Mouse (Mus musculus): ENCODE results near the gene Gpr22. TPM values are rescaled to one million over a fixed set of nuclear protein-coding genes. Genes with fewer than 3 reads are reported as not detected.

The Gpr22 gene
- polyA plus RNA-seq, 1 experiment from 2014 or later = 19.7 TPM

- Histone ChIP-seq H3K9ac (no peak overlapping the region), H3K27me3 (ENCODE audit: control insufficient read depth, insufficient read depth, low read length) (no peaks in the 10 kb centered on the region), H3K4me1 (replicated peaks; ENCODE audit: control insufficient read depth, insufficient read depth, low read length) (0 out of 2 replicates have a peak, but pooled peaks cover 4% of the 10 kb centered on the region), H3K27ac (no peak overlapping the region), H3K4me3 (replicated peaks; ENCODE audit: low read length) (no peak overlapping the region), H3K36me3 (replicated peaks; ENCODE audit: control insufficient read depth, insufficient read depth) (no peaks in the 10 kb centered on the region), H3K4me2 (replicated peaks) (no peak overlapping the region), H3K9me3 (ENCODE audit: control insufficient read depth, low read length) (no peaks in the 10 kb centered on the region)
- WGBS = 87% methylated on average over 3 of the region's 3 CpGs
- no peak for DNase-seq (ENCODE audit: low spot score)
- ATAC-seq (ENCODE audit: low FRiP score) = no peak
Measured at GRCm38 (mm10) chr12:31724576-31724975, 10.8 kb upstream of the Gpr22 start.

DNA sequence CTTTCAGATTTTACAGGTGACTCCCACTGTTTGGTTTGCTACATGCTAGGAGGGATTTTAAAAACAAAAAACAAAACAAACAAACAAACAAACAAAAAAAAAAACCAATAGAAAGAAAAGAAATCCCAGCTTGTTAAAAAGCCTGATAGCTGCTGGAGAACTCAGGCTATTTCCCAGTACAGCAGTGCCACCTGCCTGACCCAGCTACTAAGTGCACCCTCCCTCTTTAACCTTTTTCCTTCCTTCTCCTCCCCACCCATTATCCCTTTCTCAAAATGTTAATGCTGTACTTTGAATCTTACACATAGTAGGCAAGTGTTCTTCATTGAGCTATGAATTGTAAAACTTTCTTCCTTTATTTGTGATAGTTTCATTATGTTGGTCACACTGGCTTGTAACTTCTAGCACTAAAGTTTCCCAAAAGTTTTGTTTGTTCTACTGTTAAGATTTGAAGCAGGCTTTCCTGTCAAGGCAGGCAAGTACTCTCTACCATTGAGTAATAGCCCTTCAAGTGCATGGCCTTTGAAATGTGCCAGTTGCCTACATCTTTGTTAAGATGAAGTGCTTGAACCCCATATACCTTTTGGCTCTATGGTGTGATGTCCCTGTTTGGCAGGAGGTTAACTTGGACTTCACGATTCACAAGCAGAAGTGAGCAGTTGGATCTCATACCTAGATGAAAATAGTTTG lies 6.0 kb upstream of the Gpr22 start:
- H3K4me1 ChIP-seq (replicated peaks; ENCODE audit: control insufficient read depth, insufficient read depth, low read length) = 0 out of 2 replicates have a peak, but pooled peaks cover 4% of the 10 kb centered on the region
- WGBS = 90% methylated on average over 1 of the region's 1 CpGs
- H3K9ac ChIP-seq = no peak overlapping the region
- no peak for DNase-seq (ENCODE audit: low spot score)
- H3K9me3 ChIP-seq (ENCODE audit: control insufficient read depth, low read length) = no peaks in the 10 kb centered on the region
- H3K27ac ChIP-seq = no peak overlapping the region
- no peaks in the 10 kb centered on the region for H3K36me3 ChIP-seq (replicated peaks; ENCODE audit: control insufficient read depth, insufficient read depth)
- H3K4me2 ChIP-seq (replicated peaks) = no peak overlapping the region
- H3K4me3 ChIP-seq (replicated peaks; ENCODE audit: low read length) = no peak overlapping the region
- no peaks in the 10 kb centered on the region for H3K27me3 ChIP-seq (ENCODE audit: control insufficient read depth, insufficient read depth, low read length)
- no peak for ATAC-seq (ENCODE audit: low FRiP score)

DNA sequence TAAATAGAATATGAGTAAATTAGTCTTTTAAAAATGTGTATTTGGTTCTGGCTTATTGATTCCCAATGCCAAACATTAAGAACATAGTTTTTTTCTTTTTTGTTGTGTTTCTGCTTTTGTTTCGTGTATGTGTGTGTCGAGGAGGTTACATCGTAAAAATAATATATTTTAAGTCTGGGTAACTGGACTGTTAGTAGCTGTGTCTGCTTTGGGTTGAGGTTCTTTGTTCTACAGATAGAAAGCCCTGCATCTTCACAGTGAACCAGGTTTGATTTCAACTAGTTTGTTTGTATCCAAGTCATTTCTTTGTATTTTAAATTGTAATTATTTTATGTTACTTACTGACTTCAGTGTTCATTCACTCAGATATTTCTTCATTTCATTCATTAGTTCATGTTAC lies 323 bp upstream of the Gpr22 start:
- DNase-seq (ENCODE audit: low spot score) (no peak), ATAC-seq (ENCODE audit: low FRiP score) (no peak)
- Histone ChIP-seq H3K4me2 (replicated peaks) (peak overlapping the region; percentile 74), H3K9me3 (ENCODE audit: control insufficient read depth, low read length) (no peaks in the 10 kb centered on the region), H3K27me3 (ENCODE audit: control insufficient read depth, insufficient read depth, low read length) (no peaks in the 10 kb centered on the region), H3K36me3 (replicated peaks; ENCODE audit: control insufficient read depth, insufficient read depth) (peaks cover 5% of the 10 kb centered on the region; the same call in 1 of the 2 replicates), H3K9ac (peak overlapping the region; percentile 84), H3K4me3 (replicated peaks; ENCODE audit: low read length) (peak overlapping the region; percentile 56), H3K27ac (peak overlapping the region; percentile 93), H3K4me1 (replicated peaks; ENCODE audit: control insufficient read depth, insufficient read depth, low read length) (peaks cover 16% of the 10 kb centered on the region; the same call in 1 of the 2 replicates)
- WGBS = 73% methylated on average over 3 of the region's 3 CpGs

GRCm38 (mm10) chr12:31712727-31713126 lies 1.0 kb downstream of the Gpr22 start:
- ATAC-seq (ENCODE audit: low FRiP score) (no peak), DNase-seq (ENCODE audit: low spot score) (peak; percentile 40)
- 50% methylated on average over 4 of the region's 4 CpGs for WGBS
- no peaks in the 10 kb centered on the region for H3K9me3 ChIP-seq (ENCODE audit: control insufficient read depth, low read length)
- peaks cover 10% of the 10 kb centered on the region; the same call in 1 of the 2 replicates for H3K36me3 ChIP-seq (replicated peaks; ENCODE audit: control insufficient read depth, insufficient read depth)
- H3K4me3 ChIP-seq (replicated peaks; ENCODE audit: low read length) = peak overlapping the region; percentile 56
- no peaks in the 10 kb centered on the region for H3K27me3 ChIP-seq (ENCODE audit: control insufficient read depth, insufficient read depth, low read length)
- H3K4me1 ChIP-seq (replicated peaks; ENCODE audit: control insufficient read depth, insufficient read depth, low read length) = peaks cover 21% of the 10 kb centered on the region; the same call in 1 of the 2 replicates
- peak overlapping the region; percentile 84 for H3K27ac ChIP-seq
- H3K4me2 ChIP-seq (replicated peaks) = peak overlapping the region; percentile 74
- H3K9ac ChIP-seq = peak overlapping the region; percentile 67

DNA sequence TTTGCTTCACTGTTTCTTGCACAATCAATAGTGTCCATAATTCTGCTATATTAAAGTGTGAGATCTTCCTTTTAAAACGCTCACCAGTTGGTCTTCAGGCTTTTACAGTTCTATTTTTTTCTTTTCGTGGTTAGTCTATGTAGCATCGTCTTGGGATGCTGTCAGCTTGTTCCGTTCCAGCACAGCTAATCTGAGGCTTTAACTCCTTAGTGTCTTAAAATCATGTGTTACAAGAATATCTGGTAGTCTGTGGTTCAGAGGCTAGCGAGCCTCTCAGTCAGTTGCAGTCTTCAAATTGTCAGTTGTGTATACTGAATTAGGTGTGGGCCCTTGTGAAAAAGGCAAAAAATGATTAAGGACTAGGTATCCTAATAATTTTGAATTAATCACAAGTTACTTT lies 1.5 kb downstream of the Gpr22 start:
- Histone ChIP-seq H3K9ac (peak overlapping the region; percentile 67), H3K36me3 (replicated peaks; ENCODE audit: control insufficient read depth, insufficient read depth) (peaks cover 10% of the 10 kb centered on the region; the same call in 1 of the 2 replicates), H3K4me2 (replicated peaks) (peak overlapping the region; percentile 74), H3K27ac (peak overlapping the region; percentile 84), H3K4me3 (replicated peaks; ENCODE audit: low read length) (peak overlapping the region; percentile 56), H3K4me1 (replicated peaks; ENCODE audit: control insufficient read depth, insufficient read depth, low read length) (peaks cover 21% of the 10 kb centered on the region; the same call in 1 of the 2 replicates), H3K27me3 (ENCODE audit: control insufficient read depth, insufficient read depth, low read length) (no peaks in the 10 kb centered on the region), H3K9me3 (ENCODE audit: control insufficient read depth, low read length) (no peaks in the 10 kb centered on the region)
- peak; percentile 66 for DNase-seq (ENCODE audit: low spot score)
- 0 out of 2 replicates have a peak, but pooled peaks have one; percentile 54 for ATAC-seq (ENCODE audit: low FRiP score)
- WGBS = 20% methylated on average over 5 of the region's 5 CpGs

DNA sequence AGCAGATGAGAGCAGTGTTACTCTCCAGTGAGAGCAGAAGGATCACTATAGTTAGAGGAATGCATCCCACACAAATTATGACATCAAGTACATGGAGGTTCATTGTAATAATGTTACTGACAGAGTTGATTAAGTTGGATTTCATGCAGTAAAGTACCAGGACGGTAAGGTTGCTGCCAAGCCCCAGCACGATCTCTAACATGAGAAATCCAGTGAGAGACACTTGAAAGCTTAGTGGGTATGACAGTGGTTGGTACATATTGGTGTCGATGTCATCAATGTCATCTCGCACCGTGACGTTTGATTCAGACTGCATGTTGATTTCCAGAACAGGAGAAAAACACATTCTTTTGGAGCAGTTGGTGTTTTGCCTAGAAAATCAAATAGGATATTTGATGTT lies 4.1 kb downstream of the Gpr22 start:
- H3K36me3 ChIP-seq (replicated peaks; ENCODE audit: control insufficient read depth, insufficient read depth) = peaks cover 10% of the 10 kb centered on the region; the same call in 1 of the 2 replicates
- ATAC-seq (ENCODE audit: low FRiP score) (no peak), DNase-seq (ENCODE audit: low spot score) (no peak)
- 64% methylated on average over 6 of the region's 6 CpGs for WGBS
- no peaks in the 10 kb centered on the region for H3K9me3 ChIP-seq (ENCODE audit: control insufficient read depth, low read length)
- H3K4me1 ChIP-seq (replicated peaks; ENCODE audit: control insufficient read depth, insufficient read depth, low read length) = peaks cover 21% of the 10 kb centered on the region; the same call in 1 of the 2 replicates
- no peaks in the 10 kb centered on the region for H3K27me3 ChIP-seq (ENCODE audit: control insufficient read depth, insufficient read depth, low read length)
- H3K27ac ChIP-seq = no peak overlapping the region
- H3K9ac ChIP-seq = no peak overlapping the region
- peak overlapping the region; percentile 27 for H3K4me3 ChIP-seq (replicated peaks; ENCODE audit: low read length)
- H3K4me2 ChIP-seq (replicated peaks) = peak overlapping the region; percentile 65

- Histone ChIP-seq H3K4me3 (replicated peaks; ENCODE audit: low read length) (no peak overlapping the region), H3K27ac (no peak overlapping the region), H3K4me2 (replicated peaks) (no peak overlapping the region), H3K36me3 (replicated peaks; ENCODE audit: control insufficient read depth, insufficient read depth) (peaks cover 10% of the 10 kb centered on the region; the same call in 1 of the 2 replicates), H3K27me3 (ENCODE audit: control insufficient read depth, insufficient read depth, low read length) (no peaks in the 10 kb centered on the region), H3K9me3 (ENCODE audit: control insufficient read depth, low read length) (no peaks in the 10 kb centered on the region), H3K4me1 (replicated peaks; ENCODE audit: control insufficient read depth, insufficient read depth, low read length) (peaks cover 21% of the 10 kb centered on the region; the same call in 1 of the 2 replicates), H3K9ac (no peak overlapping the region)
- 89% methylated on average over 1 of the region's 1 CpGs for WGBS
- ATAC-seq (ENCODE audit: low FRiP score) = no peak
- no peak for DNase-seq (ENCODE audit: low spot score)
Measured at GRCm38 (mm10) chr12:31707531-31707930, 6.2 kb downstream of the Gpr22 start.

DNA sequence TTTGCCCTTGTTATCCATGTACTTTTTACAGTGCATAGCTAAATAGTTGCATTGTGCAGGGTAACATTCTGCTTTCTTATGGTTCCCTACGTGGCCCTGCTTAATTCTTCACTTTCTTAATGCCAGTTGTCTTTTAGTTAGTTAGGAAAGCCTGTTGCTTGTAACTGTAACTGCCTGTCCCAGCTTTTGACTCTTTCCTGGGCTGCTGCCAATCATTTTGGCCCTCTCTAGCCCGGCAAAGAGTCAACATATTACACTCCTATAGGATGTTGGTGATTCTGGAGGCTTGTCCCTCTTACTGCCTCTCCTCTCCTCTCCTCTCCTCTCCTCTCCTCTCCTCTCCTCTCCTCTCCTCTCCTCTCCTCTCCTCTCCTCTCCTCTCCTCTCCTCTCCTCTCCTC lies 7.6 kb downstream of the Gpr22 start:
- Histone ChIP-seq H3K9me3 (ENCODE audit: control insufficient read depth, low read length) (no peaks in the 10 kb centered on the region), H3K27me3 (ENCODE audit: control insufficient read depth, insufficient read depth, low read length) (no peaks in the 10 kb centered on the region), H3K4me3 (replicated peaks; ENCODE audit: low read length) (no peak overlapping the region), H3K27ac (no peak overlapping the region), H3K36me3 (replicated peaks; ENCODE audit: control insufficient read depth, insufficient read depth) (peaks cover 10% of the 10 kb centered on the region; the same call in 1 of the 2 replicates), H3K4me1 (replicated peaks; ENCODE audit: control insufficient read depth, insufficient read depth, low read length) (peaks cover 21% of the 10 kb centered on the region; the same call in 1 of the 2 replicates), H3K9ac (no peak overlapping the region), H3K4me2 (replicated peaks) (no peak overlapping the region)
- ATAC-seq (ENCODE audit: low FRiP score) (no peak), DNase-seq (ENCODE audit: low spot score) (no peak)
- 65% methylated on average over 2 of the region's 2 CpGs for WGBS

- no peak for DNase-seq (ENCODE audit: low spot score)
- Histone ChIP-seq H3K4me1 (replicated peaks; ENCODE audit: control insufficient read depth, insufficient read depth, low read length) (peaks cover 3% of the 10 kb centered on the region; the same call in 1 of the 2 replicates), H3K4me3 (replicated peaks; ENCODE audit: low read length) (no peak overlapping the region), H3K9me3 (ENCODE audit: control insufficient read depth, low read length) (no peaks in the 10 kb centered on the region), H3K9ac (no peak overlapping the region), H3K27me3 (ENCODE audit: control insufficient read depth, insufficient read depth, low read length) (no peaks in the 10 kb centered on the region), H3K36me3 (replicated peaks; ENCODE audit: control insufficient read depth, insufficient read depth) (peaks cover 4% of the 10 kb centered on the region; the same call in 1 of the 2 replicates), H3K27ac (no peak overlapping the region), H3K4me2 (replicated peaks) (no peak overlapping the region)
- ATAC-seq (ENCODE audit: low FRiP score) = no peak
- WGBS = 66% methylated on average over 6 of the region's 6 CpGs
Measured at GRCm38 (mm10) chr12:31703904-31704303, 9.8 kb downstream of the Gpr22 start.

Measured in hindbrain, embryonic 14.5 days (tissue).